Comparison of ENCODE assay signal across 9 mouse cellular contexts in the genomic region with DNA sequence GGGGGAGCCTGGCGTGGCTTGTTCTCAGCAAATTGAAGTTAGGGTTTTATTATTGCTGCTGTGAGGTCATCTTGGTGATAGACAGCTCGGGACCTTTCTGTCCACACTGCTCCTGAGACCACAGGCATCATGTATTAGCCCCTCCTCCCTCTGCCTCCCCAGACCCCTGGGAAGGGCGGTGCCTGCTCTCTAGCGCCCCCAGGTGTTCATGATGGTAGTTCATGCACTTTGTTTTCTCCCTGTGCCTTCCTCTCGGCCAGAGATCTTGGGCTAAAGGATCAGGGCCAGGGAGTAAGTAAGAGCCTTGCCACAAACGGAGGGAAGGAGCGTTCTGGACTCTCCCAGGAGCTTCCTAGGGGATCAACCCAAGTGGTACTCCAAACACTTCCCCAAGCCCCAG. TPM values are rescaled to one million over a fixed set of nuclear protein-coding genes. Genes with fewer than 3 reads are reported as not detected.
DNase-seq lines count a peak whose midpoint lies in the region; ATAC-seq and TF ChIP-seq lines count a peak whose summit lies in the region.
"Had no signal": no experiment of that assay in that cellular context is flagged by ENCODE, and none has a peak within 500 bp of the region (broad histone marks: within the 10 kb centered on the region; RNA-seq: fewer than 3 reads in every experiment).

No protein-coding gene starts in this region.

- no peaks in the 10 kb centered on the region for H3K4me1 ChIP-seq in liver, embryonic 11.5 days (replicated peaks; ENCODE audit: control insufficient read depth, insufficient read depth, low read length)
- no peaks in the 10 kb centered on the region for H3K4me1 ChIP-seq in midbrain, postnatal 0 days (ENCODE audit: insufficient read depth, low read length)

- no peak for ATAC-seq in liver, embryonic 11.5 days (replicated peaks; ENCODE audit: low FRiP score)
- no peak for ATAC-seq in midbrain, postnatal 0 days (ENCODE audit: low FRiP score)

- DNase-seq in adrenal gland, postnatal 10 days: peak; percentile 38
- no peak for DNase-seq in adrenal gland, postnatal 25 days
- peak; percentile 37 for DNase-seq in liver
- no peak for DNase-seq in liver, embryonic 11.5 days (ENCODE audit: low spot score)
- peak; percentile 59 for DNase-seq in embryo, embryonic 9.5 days (ENCODE audit: extremely low spot score)
- DNase-seq in midbrain, postnatal 0 days (ENCODE audit: low spot score): no peak
- DNase-seq in right cerebral cortex, postnatal 36 days (ENCODE audit: low spot score in 2 of 2): no peak
- no peak for DNase-seq in cerebellum, adult 9-10 months

- H3K27me3 ChIP-seq in liver, embryonic 11.5 days (replicated peaks; ENCODE audit: control insufficient read depth, insufficient read depth, low read length): no peaks in the 10 kb centered on the region
- no peaks in the 10 kb centered on the region for H3K27me3 ChIP-seq in midbrain, postnatal 0 days (ENCODE audit: insufficient read depth, low read length)

- H3K4me2 ChIP-seq in liver, embryonic 11.5 days: no peak overlapping the region
- H3K4me2 ChIP-seq in midbrain, postnatal 0 days (ENCODE audit: low read depth, low read length, poor library complexity, severe bottlenecking): no peak overlapping the region
- H3K4me2 ChIP-seq: limb, embryonic 13.5 days had no signal

- no peak overlapping the region for H3K9ac ChIP-seq in liver, embryonic 11.5 days (ENCODE audit: low read depth, low read length)
- H3K9ac ChIP-seq in midbrain, postnatal 0 days (replicated peaks; ENCODE audit: low read length, poor library complexity, severe bottlenecking): no peak overlapping the region
- H3K9ac ChIP-seq: limb, embryonic 13.5 days had no signal

- no peak overlapping the region for H3K27ac ChIP-seq in liver, embryonic 11.5 days (ENCODE audit: low read depth, low read length)
- H3K27ac ChIP-seq in midbrain, postnatal 0 days (ENCODE audit: low read depth, low read length): no peak overlapping the region
- H3K27ac ChIP-seq: limb, embryonic 13.5 days had no signal

- H3K4me3 ChIP-seq in liver, embryonic 11.5 days (ENCODE audit: low read depth, low read length): no peak overlapping the region
- no peak overlapping the region for H3K4me3 ChIP-seq in midbrain, postnatal 0 days (ENCODE audit: low read depth, low read length)
- H3K4me3 ChIP-seq: limb, embryonic 13.5 days had no signal

- TF ChIP-seq CTCF in midbrain, postnatal 0 days (IDR thresholded peaks at IDR 0.05): peak; percentile 71

- no peaks in the 10 kb centered on the region for H3K9me3 ChIP-seq in liver, embryonic 11.5 days (ENCODE audit: control insufficient read depth, low read length)
- H3K9me3 ChIP-seq in midbrain, postnatal 0 days (ENCODE audit: low read length): no peaks in the 10 kb centered on the region
- H3K9me3 ChIP-seq: limb, embryonic 13.5 days had no signal

- WGBS in liver, embryonic 11.5 days: 40% methylated on average over 7 of the region's 7 CpGs
- WGBS in midbrain, postnatal 0 days: 44% methylated on average over 7 of the region's 7 CpGs

- H3K36me3 ChIP-seq in liver, embryonic 11.5 days (ENCODE audit: control insufficient read depth, insufficient read depth, low read length): no peaks in the 10 kb centered on the region
- H3K36me3 ChIP-seq in midbrain, postnatal 0 days (ENCODE audit: insufficient read depth, low read length): no peaks in the 10 kb centered on the region
- H3K36me3 ChIP-seq: limb, embryonic 13.5 days had no signal

RNA-seq across cellular contexts. Expression of a gene that starts 32.2 kb away (rescaled TPM):
- total RNA-seq in adrenal gland, postnatal 10 days (2021): 10 to 100 TPM; 11.6 to 25.7 TPM
- total RNA-seq in adrenal gland, postnatal 25 days (2021): 0.86 TPM in 1 of 2 replicates, not detected in the other
- 56.3 and 65.6 TPM in 2 replicates for polyA plus RNA-seq in liver, embryonic 11.5 days (2014; fragmentation: Nextera tagmentation; extraction: Ambion mirVana)
- not detected in 2 replicates for total RNA-seq in midbrain, postnatal 0 days (2014; rRNA removed)
- polyA plus RNA-seq in midbrain, postnatal 0 days (2015; fragmentation: Nextera tagmentation; extraction: Ambion mirVana): 0.06 and 0.12 TPM in 2 replicates

Comparison
In these comparisons a context has a peak if more than half of its experiments do, and no peak if none do; other contexts are left out.
1. DNase-seq: peak in adrenal gland, postnatal 10 days (single experiment), liver (single experiment) and embryo, embryonic 9.5 days (single experiment); none in adrenal gland, postnatal 25 days (single experiment), liver, embryonic 11.5 days (single experiment), midbrain, postnatal 0 days (single experiment), right cerebral cortex, postnatal 36 days (0 of 2) and cerebellum, adult 9-10 months (single experiment).